Mouse (Mus musculus): ENCODE measurements around the gene Klf3. TPM values are rescaled to one million over a fixed set of nuclear protein-coding genes. Genes with fewer than 3 reads are reported as not detected.
A peak's percentile ranks its signal among the peaks of the same experiment; 100 is the strongest.

Klf3 gene
- polyA plus RNA-seq, 1 experiment from 2014 or later, result 34.1 TPM

- Histone ChIP-seq H3K36me3 (ENCODE audit: control insufficient read depth, insufficient read depth, low read length) (no peaks in the 10 kb centered on the region), H3K4me3 (ENCODE audit: low read depth, low read length) (no peak overlapping the region), H3K4me1 (ENCODE audit: control insufficient read depth, insufficient read depth, low read length) (no peaks in the 10 kb centered on the region), H3K9ac (ENCODE audit: low read length) (no peak overlapping the region), H3K27me3 (ENCODE audit: control insufficient read depth, insufficient read depth, low read length) (no peaks in the 10 kb centered on the region), H3K9me3 (ENCODE audit: control insufficient read depth, low read length) (no peaks in the 10 kb centered on the region), H3K27ac (ENCODE audit: low read depth, low read length) (no peak overlapping the region), H3K4me2 (ENCODE audit: low read depth) (no peak overlapping the region)
- DNase-seq (ENCODE audit: low spot score) (no peak), ATAC-seq (ENCODE audit: insufficient read depth, low FRiP score, low TSS enrichment) (no peak)
Observed at GRCm38 (mm10) chr5:64855199-64855598, 52.0 kb downstream of the Klf3 start.

- no peaks in the 10 kb centered on the region for H3K27me3 ChIP-seq (ENCODE audit: control insufficient read depth, insufficient read depth, low read length)
- no peak for DNase-seq (ENCODE audit: low spot score)
- H3K36me3 ChIP-seq (ENCODE audit: control insufficient read depth, insufficient read depth, low read length), result no peaks in the 10 kb centered on the region
- peaks cover 2% of the 10 kb centered on the region; the same call in 1 of the 2 replicates for H3K4me1 ChIP-seq (ENCODE audit: control insufficient read depth, insufficient read depth, low read length)
- H3K9ac ChIP-seq (ENCODE audit: low read length), result no peak overlapping the region
- H3K9me3 ChIP-seq (ENCODE audit: control insufficient read depth, low read length), result no peaks in the 10 kb centered on the region
- no peak overlapping the region for H3K27ac ChIP-seq (ENCODE audit: low read depth, low read length)
- H3K4me2 ChIP-seq (ENCODE audit: low read depth), result no peak overlapping the region
- ATAC-seq (ENCODE audit: insufficient read depth, low FRiP score, low TSS enrichment), result no peak
- H3K4me3 ChIP-seq (ENCODE audit: low read depth, low read length), result no peak overlapping the region
- 66% methylated on average over 5 of the region's 5 CpGs for WGBS
Observed at GRCm38 (mm10) chr5:64860900-64861470, 57.8 kb downstream of the Klf3 start.

GRCm38 (mm10) chr5:64861471-64862199 lies 58.4 kb downstream of the Klf3 start:
- 79% methylated on average over 17 of the region's 17 CpGs for WGBS
- ATAC-seq (ENCODE audit: insufficient read depth, low FRiP score, low TSS enrichment) (no peak), DNase-seq (ENCODE audit: low spot score) (no peak)
- H3K4me3 ChIP-seq (ENCODE audit: low read depth, low read length), result no peak overlapping the region
- H3K4me2 ChIP-seq (ENCODE audit: low read depth), result no peak overlapping the region
- peaks cover 2% of the 10 kb centered on the region; the same call in 1 of the 2 replicates for H3K4me1 ChIP-seq (ENCODE audit: control insufficient read depth, insufficient read depth, low read length)
- no peaks in the 10 kb centered on the region for H3K27me3 ChIP-seq (ENCODE audit: control insufficient read depth, insufficient read depth, low read length)
- no peak overlapping the region for H3K27ac ChIP-seq (ENCODE audit: low read depth, low read length)
- no peaks in the 10 kb centered on the region for H3K9me3 ChIP-seq (ENCODE audit: control insufficient read depth, low read length)
- no peaks in the 10 kb centered on the region for H3K36me3 ChIP-seq (ENCODE audit: control insufficient read depth, insufficient read depth, low read length)
- H3K9ac ChIP-seq (ENCODE audit: low read length), result no peak overlapping the region

- Histone ChIP-seq H3K4me2 (ENCODE audit: low read depth) (no peak overlapping the region), H3K4me1 (ENCODE audit: control insufficient read depth, insufficient read depth, low read length) (peaks cover 2% of the 10 kb centered on the region; the same call in 1 of the 2 replicates), H3K36me3 (ENCODE audit: control insufficient read depth, insufficient read depth, low read length) (no peaks in the 10 kb centered on the region), H3K27ac (ENCODE audit: low read depth, low read length) (no peak overlapping the region), H3K9ac (ENCODE audit: low read length) (no peak overlapping the region), H3K9me3 (ENCODE audit: control insufficient read depth, low read length) (no peaks in the 10 kb centered on the region), H3K4me3 (ENCODE audit: low read depth, low read length) (no peak overlapping the region), H3K27me3 (ENCODE audit: control insufficient read depth, insufficient read depth, low read length) (no peaks in the 10 kb centered on the region)
- DNase-seq (ENCODE audit: low spot score) (no peak), ATAC-seq (ENCODE audit: insufficient read depth, low FRiP score, low TSS enrichment) (no peak)
- 85% methylated on average over 9 of the region's 9 CpGs for WGBS
Observed at GRCm38 (mm10) chr5:64862269-64862668, 59.1 kb downstream of the Klf3 start.

GRCm38 (mm10) chr5:64864699-64865108 lies 61.5 kb downstream of the Klf3 start:
- DNase-seq (ENCODE audit: low spot score) (no peak), ATAC-seq (ENCODE audit: insufficient read depth, low FRiP score, low TSS enrichment) (no peak)
- H3K4me1 ChIP-seq (ENCODE audit: control insufficient read depth, insufficient read depth, low read length), result peaks cover 2% of the 10 kb centered on the region; the same call in 1 of the 2 replicates
- H3K9ac ChIP-seq (ENCODE audit: low read length), result no peak overlapping the region
- 28% methylated on average over 4 of the region's 4 CpGs for WGBS
- no peak overlapping the region for H3K4me2 ChIP-seq (ENCODE audit: low read depth)
- H3K4me3 ChIP-seq (ENCODE audit: low read depth, low read length), result no peak overlapping the region
- H3K27ac ChIP-seq (ENCODE audit: low read depth, low read length), result no peak overlapping the region
- H3K27me3 ChIP-seq (ENCODE audit: control insufficient read depth, insufficient read depth, low read length), result no peaks in the 10 kb centered on the region
- no peaks in the 10 kb centered on the region for H3K36me3 ChIP-seq (ENCODE audit: control insufficient read depth, insufficient read depth, low read length)
- H3K9me3 ChIP-seq (ENCODE audit: control insufficient read depth, low read length), result no peaks in the 10 kb centered on the region

- 77% methylated on average over 12 of the region's 12 CpGs for WGBS
- H3K27ac ChIP-seq (ENCODE audit: low read depth, low read length), result no peak overlapping the region
Observed at GRCm38 (mm10) chr5:64865219-64865964, 62.2 kb downstream of the Klf3 start.

GRCm38 (mm10) chr5:64866331-64867050 lies 63.3 kb downstream of the Klf3 start:
- Histone ChIP-seq H3K9me3 (ENCODE audit: control insufficient read depth, low read length) (no peaks in the 10 kb centered on the region), H3K9ac (ENCODE audit: low read length) (no peak overlapping the region), H3K4me3 (ENCODE audit: low read depth, low read length) (no peak overlapping the region), H3K27ac (ENCODE audit: low read depth, low read length) (no peak overlapping the region), H3K4me2 (ENCODE audit: low read depth) (no peak overlapping the region), H3K4me1 (ENCODE audit: control insufficient read depth, insufficient read depth, low read length) (0 out of 2 replicates have a peak, but pooled peaks cover 2% of the 10 kb centered on the region), H3K36me3 (ENCODE audit: control insufficient read depth, insufficient read depth, low read length) (no peaks in the 10 kb centered on the region), H3K27me3 (ENCODE audit: control insufficient read depth, insufficient read depth, low read length) (no peaks in the 10 kb centered on the region)
- 37% methylated on average over 5 of the region's 5 CpGs for WGBS
- ATAC-seq (ENCODE audit: insufficient read depth, low FRiP score, low TSS enrichment) (no peak), DNase-seq (ENCODE audit: low spot score) (peak; percentile 75)

More at GRCm38 (mm10) chr5:64865219-64865964, 62.2 kb downstream of the Klf3 start:
- Histone ChIP-seq H3K27me3 (ENCODE audit: control insufficient read depth, insufficient read depth, low read length) (no peaks in the 10 kb centered on the region), H3K9ac (ENCODE audit: low read length) (no peak overlapping the region), H3K9me3 (ENCODE audit: control insufficient read depth, low read length) (no peaks in the 10 kb centered on the region), H3K36me3 (ENCODE audit: control insufficient read depth, insufficient read depth, low read length) (no peaks in the 10 kb centered on the region), H3K4me3 (ENCODE audit: low read depth, low read length) (no peak overlapping the region), H3K4me1 (ENCODE audit: control insufficient read depth, insufficient read depth, low read length) (peaks cover 2% of the 10 kb centered on the region; the same call in 1 of the 2 replicates), H3K4me2 (ENCODE audit: low read depth) (no peak overlapping the region)
- ATAC-seq (ENCODE audit: insufficient read depth, low FRiP score, low TSS enrichment) (no peak), DNase-seq (ENCODE audit: low spot score) (no peak)

GRCm38 (mm10) chr5:64867124-64867523 lies 63.9 kb downstream of the Klf3 start:
- DNase-seq (ENCODE audit: low spot score) (no peak), ATAC-seq (ENCODE audit: insufficient read depth, low FRiP score, low TSS enrichment) (no peak)
- H3K27me3 ChIP-seq (ENCODE audit: control insufficient read depth, insufficient read depth, low read length), result no peaks in the 10 kb centered on the region
- H3K4me1 ChIP-seq (ENCODE audit: control insufficient read depth, insufficient read depth, low read length), result 0 out of 2 replicates have a peak, but pooled peaks cover 2% of the 10 kb centered on the region
- H3K9me3 ChIP-seq (ENCODE audit: control insufficient read depth, low read length), result no peaks in the 10 kb centered on the region
- no peak overlapping the region for H3K27ac ChIP-seq (ENCODE audit: low read depth, low read length)
- H3K4me3 ChIP-seq (ENCODE audit: low read depth, low read length), result no peak overlapping the region
- no peak overlapping the region for H3K4me2 ChIP-seq (ENCODE audit: low read depth)
- 50% methylated on average over 9 of the region's 9 CpGs for WGBS
- no peaks in the 10 kb centered on the region for H3K36me3 ChIP-seq (ENCODE audit: control insufficient read depth, insufficient read depth, low read length)
- no peak overlapping the region for H3K9ac ChIP-seq (ENCODE audit: low read length)

Measured in neural tube, embryonic 11.5 days (tissue).